ENCODE assay signal across 17 mouse cellular contexts in the genomic region with DNA sequence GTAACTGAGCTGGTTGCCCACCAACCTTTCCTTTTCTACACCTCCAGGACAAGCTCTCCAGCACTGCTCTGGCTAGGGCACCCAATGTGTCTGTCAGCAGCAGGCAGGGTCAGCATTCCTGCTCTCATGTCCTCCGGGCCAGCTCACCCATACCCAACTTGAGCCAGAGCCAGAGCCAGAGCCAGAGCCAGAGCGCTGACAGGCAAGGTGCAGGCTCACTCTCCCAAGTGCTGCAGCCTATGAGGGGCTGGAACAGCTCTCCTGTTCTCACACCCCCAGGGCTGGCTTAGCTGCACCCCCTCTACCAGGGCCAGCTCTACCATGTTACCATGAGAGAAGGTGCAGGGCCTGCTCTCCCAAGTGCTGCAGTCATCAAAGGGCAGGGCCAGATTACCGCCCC.
A peak's percentile ranks its signal among the peaks of the same experiment; 100 is the strongest.
DNase-seq lines count a peak whose midpoint lies in the region; ATAC-seq lines count a peak whose summit lies in the region.
"Had no signal": no experiment of that assay in that cellular context is flagged by ENCODE, and none has a peak within 500 bp of the region (broad histone marks: within the 10 kb centered on the region; RNA-seq: fewer than 3 reads in every experiment).

No protein-coding gene starts in this region.

- H3K4me2 ChIP-seq in heart, embryonic 11.5 days = no peak overlapping the region
- no peak overlapping the region for H3K4me2 ChIP-seq in kidney, embryonic 15.5 days
- no peak overlapping the region for H3K4me2 ChIP-seq in kidney, embryonic 16.5 days (replicated peaks; ENCODE audit: low read depth, low read length)
- H3K4me2 ChIP-seq: embryonic facial prominence, embryonic 12.5 days; forebrain, embryonic 15.5 days; heart, embryonic 13.5 days; hindbrain, embryonic 13.5 days had no signal

- H3K36me3 ChIP-seq in heart, embryonic 11.5 days (ENCODE audit: control insufficient read depth, insufficient read depth, low read length) = no peaks in the 10 kb centered on the region
- no peaks in the 10 kb centered on the region for H3K36me3 ChIP-seq in kidney, embryonic 15.5 days
- no peaks in the 10 kb centered on the region for H3K36me3 ChIP-seq in kidney, embryonic 16.5 days (ENCODE audit: insufficient read depth, low read length)
- H3K36me3 ChIP-seq in heart, embryonic 10.5 days = no peaks in the 10 kb centered on the region
- H3K36me3 ChIP-seq: embryonic facial prominence, embryonic 12.5 days; forebrain, embryonic 15.5 days; heart, embryonic 13.5 days; hindbrain, embryonic 13.5 days had no signal

- H3K4me1 ChIP-seq in heart, embryonic 11.5 days (ENCODE audit: control insufficient read depth, insufficient read depth, low read length) = no peaks in the 10 kb centered on the region
- H3K4me1 ChIP-seq in kidney, embryonic 15.5 days = no peaks in the 10 kb centered on the region
- no peaks in the 10 kb centered on the region for H3K4me1 ChIP-seq in kidney, embryonic 16.5 days (ENCODE audit: insufficient read depth, low read length)
- H3K4me1 ChIP-seq in heart, embryonic 10.5 days = no peaks in the 10 kb centered on the region
- H3K4me1 ChIP-seq: embryonic facial prominence, embryonic 12.5 days; forebrain, embryonic 15.5 days; heart, embryonic 13.5 days; hindbrain, embryonic 13.5 days had no signal

- intact Hi-C loops in heart, postnatal 10 days (cut with DNase I) = no loop called here

- DNase-seq in heart, adult 18-20 months = peak; percentile 16 to 33
- DNase-seq in heart, embryonic 10.5 days (ENCODE audit: low spot score) = peak; percentile 71
- DNase-seq in heart, postnatal 10 days = peak; percentile 23 to 35
- no peak for DNase-seq in retina, postnatal 1 day
- DNase-seq: cerebellum, adult 8-10 months; cerebellum, postnatal 14 days; gastrocnemius, postnatal 36 days; kidney, adult 11 months had no signal

- H3K9me3 ChIP-seq in heart, embryonic 11.5 days (replicated peaks; ENCODE audit: control insufficient read depth, low read length) = no peaks in the 10 kb centered on the region
- H3K9me3 ChIP-seq in kidney, embryonic 15.5 days (replicated peaks) = no peaks in the 10 kb centered on the region
- H3K9me3 ChIP-seq in kidney, embryonic 16.5 days (ENCODE audit: low read length) = 0 out of 2 replicates have a peak, but pooled peaks cover 4% of the 10 kb centered on the region
- H3K9me3 ChIP-seq in heart, embryonic 10.5 days = peaks cover 4% of the 10 kb centered on the region; the same call in 1 of the 2 replicates
- H3K9me3 ChIP-seq: embryonic facial prominence, embryonic 12.5 days; forebrain, embryonic 15.5 days; heart, embryonic 13.5 days; hindbrain, embryonic 13.5 days had no signal

- no peak overlapping the region for H3K27ac ChIP-seq in heart, embryonic 11.5 days (ENCODE audit: low read depth, low read length)
- no peak overlapping the region for H3K27ac ChIP-seq in kidney, embryonic 15.5 days
- H3K27ac ChIP-seq in kidney, embryonic 16.5 days (ENCODE audit: low read length) = no peak overlapping the region
- no peak overlapping the region for H3K27ac ChIP-seq in heart, embryonic 10.5 days
- H3K27ac ChIP-seq: embryonic facial prominence, embryonic 12.5 days; forebrain, embryonic 15.5 days; heart, embryonic 13.5 days; hindbrain, embryonic 13.5 days; hindbrain, postnatal 0 days; kidney, postnatal 0 days had no signal

- no peak overlapping the region for H3K9ac ChIP-seq in heart, embryonic 11.5 days (ENCODE audit: low read depth, low read length)
- no peak overlapping the region for H3K9ac ChIP-seq in kidney, embryonic 15.5 days
- H3K9ac ChIP-seq in kidney, embryonic 16.5 days (replicated peaks; ENCODE audit: low read length) = no peak overlapping the region
- H3K9ac ChIP-seq: embryonic facial prominence, embryonic 12.5 days; forebrain, embryonic 15.5 days; heart, embryonic 13.5 days; hindbrain, embryonic 13.5 days had no signal

- ATAC-seq in heart, embryonic 11.5 days (replicated peaks; ENCODE audit: insufficient number of reproducible peaks, low FRiP score, low TSS enrichment) = no peak
- ATAC-seq in kidney, embryonic 15.5 days (replicated peaks; ENCODE audit: low FRiP score) = 0 out of 2 replicates have a peak, but pooled peaks have one; percentile 18
- no peak for ATAC-seq in kidney, embryonic 16.5 days (ENCODE audit: low FRiP score, low TSS enrichment)
- ATAC-seq: forebrain, embryonic 15.5 days; hindbrain, postnatal 0 days had no signal

- no peak overlapping the region for H3K4me3 ChIP-seq in heart, embryonic 11.5 days (ENCODE audit: low read depth, low read length)
- no peak overlapping the region for H3K4me3 ChIP-seq in kidney, embryonic 15.5 days (replicated peaks)
- H3K4me3 ChIP-seq in kidney, embryonic 16.5 days (ENCODE audit: low read length) = no peak overlapping the region
- no peak overlapping the region for H3K4me3 ChIP-seq in heart, embryonic 10.5 days
- H3K4me3 ChIP-seq: embryonic facial prominence, embryonic 12.5 days; forebrain, embryonic 15.5 days; heart, embryonic 13.5 days; hindbrain, embryonic 13.5 days had no signal

- H3K27me3 ChIP-seq in heart, embryonic 11.5 days (ENCODE audit: control insufficient read depth, insufficient read depth, low read length) = no peaks in the 10 kb centered on the region
- H3K27me3 ChIP-seq in kidney, embryonic 15.5 days = no peaks in the 10 kb centered on the region
- no peaks in the 10 kb centered on the region for H3K27me3 ChIP-seq in kidney, embryonic 16.5 days (ENCODE audit: insufficient read depth, low read length)
- H3K27me3 ChIP-seq in heart, embryonic 10.5 days (ENCODE audit: insufficient read depth, poor library complexity, severe bottlenecking) = no peaks in the 10 kb centered on the region
- H3K27me3 ChIP-seq: embryonic facial prominence, embryonic 12.5 days; forebrain, embryonic 15.5 days; heart, embryonic 13.5 days; hindbrain, embryonic 13.5 days had no signal

- 78% methylated on average over 3 of the region's 3 CpGs for WGBS in heart, embryonic 11.5 days (ENCODE audit: insufficient replicate concordance)
- 86% methylated on average over 3 of the region's 3 CpGs for WGBS in kidney, embryonic 15.5 days
- 88% methylated on average over 3 of the region's 3 CpGs for whole genome bisulfite sequencing in kidney, embryonic 16.5 days
- 85% methylated on average over 3 of the region's 3 CpGs for WGBS in heart, embryonic 10.5 days
